Mouse (Mus musculus): ENCODE results near the gene Abtb1. TPM values are rescaled to one million over a fixed set of nuclear protein-coding genes. Genes with fewer than 3 reads are reported as not detected.

Gene Abtb1
- polyA plus RNA-seq, 1 experiment, result 90.8 TPM

GRCm38 (mm10) chr6:88843241-88843640, 1.5 kb upstream of the Abtb1 start:
- 81% methylated on average over 7 of the region's 7 CpGs for WGBS
- Histone ChIP-seq H3K4me1 (ENCODE audit: control insufficient read depth, insufficient read depth, low read length) (peaks cover 5% of the 10 kb centered on the region), H3K4me3 (replicated peaks; ENCODE audit: extremely low read depth, low read depth, low read length) (peak overlapping the region; percentile 69)
- DNase-seq, result no peak
- no peak for TF ChIP-seq POLR2A (IDR thresholded peaks at IDR 0.05; ENCODE audit: borderline replicate concordance, extremely low read depth, low read depth, low read length)
- no peak for TF ChIP-seq CTCF (IDR thresholded peaks at IDR 0.05; ENCODE audit: insufficient read depth, low read length)

- no peak for TF ChIP-seq POLR2A (IDR thresholded peaks at IDR 0.05; ENCODE audit: borderline replicate concordance, extremely low read depth, low read depth, low read length)
- no peak for TF ChIP-seq CTCF (IDR thresholded peaks at IDR 0.05; ENCODE audit: insufficient read depth, low read length)
- Histone ChIP-seq H3K4me1 (ENCODE audit: control insufficient read depth, insufficient read depth, low read length) (peaks cover 5% of the 10 kb centered on the region), H3K4me3 (replicated peaks; ENCODE audit: extremely low read depth, low read depth, low read length) (peak overlapping the region; percentile 69)
- no peak for DNase-seq
- WGBS, result 1% methylated on average over 32 of the region's 32 CpGs
These were observed 957 bp upstream of the Abtb1 start for GRCm38 (mm10) chr6:88842731-88843151.

GRCm38 (mm10) chr6:88841514-88841780, 337 bp downstream of the Abtb1 start:
- TF ChIP-seq CTCF (IDR thresholded peaks at IDR 0.05; ENCODE audit: insufficient read depth, low read length) (no peak), POLR2A (IDR thresholded peaks at IDR 0.05; ENCODE audit: borderline replicate concordance, extremely low read depth, low read depth, low read length) (no peak)
- H3K4me3 ChIP-seq (replicated peaks; ENCODE audit: extremely low read depth, low read depth, low read length), result peak overlapping the region; percentile 94
- DNase-seq, result no peak
- under 1% methylated on average over 22 of the region's 22 CpGs for WGBS
- peaks cover 5% of the 10 kb centered on the region for H3K4me1 ChIP-seq (ENCODE audit: control insufficient read depth, insufficient read depth, low read length)

GRCm38 (mm10) chr6:88840791-88841513, 832 bp downstream of the Abtb1 start:
- 47% methylated on average over 9 of the region's 9 CpGs for WGBS
- peak overlapping the region; percentile 94 for H3K4me3 ChIP-seq (replicated peaks; ENCODE audit: extremely low read depth, low read depth, low read length)
- DNase-seq, result no peak
- TF ChIP-seq POLR2A (IDR thresholded peaks at IDR 0.05; ENCODE audit: borderline replicate concordance, extremely low read depth, low read depth, low read length) (no peak), CTCF (IDR thresholded peaks at IDR 0.05; ENCODE audit: insufficient read depth, low read length) (no peak)
- peaks cover 5% of the 10 kb centered on the region for H3K4me1 ChIP-seq (ENCODE audit: control insufficient read depth, insufficient read depth, low read length)

- no peak for DNase-seq
- H3K4me3 ChIP-seq (replicated peaks; ENCODE audit: extremely low read depth, low read depth, low read length), result no peak overlapping the region
- 62% methylated on average over 3 of the region's 3 CpGs for WGBS
- TF ChIP-seq POLR2A (IDR thresholded peaks at IDR 0.05; ENCODE audit: borderline replicate concordance, extremely low read depth, low read depth, low read length) (no peak), CTCF (IDR thresholded peaks at IDR 0.05; ENCODE audit: insufficient read depth, low read length) (no peak)
- H3K4me1 ChIP-seq (ENCODE audit: control insufficient read depth, insufficient read depth, low read length), result peaks cover 5% of the 10 kb centered on the region
These were observed 1.6 kb downstream of the Abtb1 start for GRCm38 (mm10) chr6:88840211-88840610.

GRCm38 (mm10) chr6:88839135-88839970, 2.4 kb downstream of the Abtb1 start:
- 85% methylated on average over 26 of the region's 26 CpGs for WGBS
- no peak for DNase-seq
- peaks cover 5% of the 10 kb centered on the region for H3K4me1 ChIP-seq (ENCODE audit: control insufficient read depth, insufficient read depth, low read length)
- TF ChIP-seq CTCF (IDR thresholded peaks at IDR 0.05; ENCODE audit: insufficient read depth, low read length), result no peak
- TF ChIP-seq POLR2A (IDR thresholded peaks at IDR 0.05; ENCODE audit: borderline replicate concordance, extremely low read depth, low read depth, low read length), result no peak
- no peak overlapping the region for H3K4me3 ChIP-seq (replicated peaks; ENCODE audit: extremely low read depth, low read depth, low read length)

- TF ChIP-seq POLR2A (IDR thresholded peaks at IDR 0.05; ENCODE audit: borderline replicate concordance, extremely low read depth, low read depth, low read length) (no peak), CTCF (IDR thresholded peaks at IDR 0.05; ENCODE audit: insufficient read depth, low read length) (no peak)
- peaks cover 5% of the 10 kb centered on the region for H3K4me1 ChIP-seq (ENCODE audit: control insufficient read depth, insufficient read depth, low read length)
- 95% methylated on average over 10 of the region's 10 CpGs for WGBS
- no peak for DNase-seq
- H3K4me3 ChIP-seq (replicated peaks; ENCODE audit: extremely low read depth, low read depth, low read length), result no peak overlapping the region
These were observed 3.2 kb downstream of the Abtb1 start for GRCm38 (mm10) chr6:88838613-88839012.

- no peak overlapping the region for H3K4me3 ChIP-seq (replicated peaks; ENCODE audit: extremely low read depth, low read depth, low read length)
- DNase-seq, result no peak
- 93% methylated on average over 12 of the region's 12 CpGs for WGBS
- TF ChIP-seq POLR2A (IDR thresholded peaks at IDR 0.05; ENCODE audit: borderline replicate concordance, extremely low read depth, low read depth, low read length) (no peak), CTCF (IDR thresholded peaks at IDR 0.05; ENCODE audit: insufficient read depth, low read length) (no peak)
- peaks cover 5% of the 10 kb centered on the region for H3K4me1 ChIP-seq (ENCODE audit: control insufficient read depth, insufficient read depth, low read length)
These were observed 3.8 kb downstream of the Abtb1 start for GRCm38 (mm10) chr6:88837999-88838398.

GRCm38 (mm10) chr6:88836178-88836819, 5.5 kb downstream of the Abtb1 start:
- no peak for DNase-seq
- no peak overlapping the region for H3K4me3 ChIP-seq (replicated peaks; ENCODE audit: extremely low read depth, low read depth, low read length)
- 0 out of 2 replicates have a peak, but pooled peaks have one; percentile 10 for TF ChIP-seq POLR2A (IDR thresholded peaks at IDR 0.05; ENCODE audit: borderline replicate concordance, extremely low read depth, low read depth, low read length)
- no peak for TF ChIP-seq CTCF (IDR thresholded peaks at IDR 0.05; ENCODE audit: insufficient read depth, low read length)
- peaks cover 5% of the 10 kb centered on the region for H3K4me1 ChIP-seq (ENCODE audit: control insufficient read depth, insufficient read depth, low read length)
- WGBS, result 78% methylated on average over 28 of the region's 28 CpGs

Data from lung, adult 2 months (tissue).